Mouse (Mus musculus): ENCODE measurements around the gene Pnkp.

The Pnkp gene

GRCm38 (mm10) chr7:44853065-44853464, 3.9 kb upstream of the Pnkp start:
- no peak for DNase-seq (ENCODE audit: low read depth, low spot score)

- DNase-seq (ENCODE audit: low read depth, low spot score), result no peak
Measured at GRCm38 (mm10) chr7:44853596-44854355, 3.2 kb upstream of the Pnkp start.

- peak; percentile 90 for DNase-seq (ENCODE audit: low read depth, low spot score)
Measured at GRCm38 (mm10) chr7:44854356-44855031, 2.4 kb upstream of the Pnkp start.

- DNase-seq (ENCODE audit: low read depth, low spot score), result no peak
Measured at GRCm38 (mm10) chr7:44855036-44855435, 1.9 kb upstream of the Pnkp start.

GRCm38 (mm10) chr7:44856265-44856916, 548 bp upstream of the Pnkp start:
- DNase-seq (ENCODE audit: low read depth, low spot score), result no peak

- peak; percentile 88 for DNase-seq (ENCODE audit: low read depth, low spot score)
Measured at GRCm38 (mm10) chr7:44857905-44858304, 966 bp downstream of the Pnkp start.

GRCm38 (mm10) chr7:44859896-44860295, 3.0 kb downstream of the Pnkp start:
- no peak for DNase-seq (ENCODE audit: low read depth, low spot score)

GRCm38 (mm10) chr7:44860576-44861428, 3.9 kb downstream of the Pnkp start:
- peak; percentile 66 for DNase-seq (ENCODE audit: low read depth, low spot score)

- DNase-seq (ENCODE audit: low read depth, low spot score), result no peak
Measured at GRCm38 (mm10) chr7:44861429-44861816, 4.5 kb downstream of the Pnkp start.

GRCm38 (mm10) chr7:44862434-44862833, 5.5 kb downstream of the Pnkp start:
- no peak for DNase-seq (ENCODE audit: low read depth, low spot score)

GRCm38 (mm10) chr7:44863210-44863609, 6.3 kb downstream of the Pnkp start:
- no peak for DNase-seq (ENCODE audit: low read depth, low spot score)

- DNase-seq (ENCODE audit: low read depth, low spot score), result no peak
Measured at GRCm38 (mm10) chr7:44863982-44864494, 7.1 kb downstream of the Pnkp start.

GRCm38 (mm10) chr7:44864595-44865542, 7.9 kb downstream of the Pnkp start:
- no peak for DNase-seq (ENCODE audit: low read depth, low spot score)

GRCm38 (mm10) chr7:44866276-44867009, 9.5 kb downstream of the Pnkp start:
- DNase-seq (ENCODE audit: low read depth, low spot score), result peak; percentile 27

GRCm38 (mm10) chr7:44867010-44867702, 10.2 kb downstream of the Pnkp start:
- DNase-seq (ENCODE audit: low read depth, low spot score), result no peak

GRCm38 (mm10) chr7:44867802-44868201, 10.9 kb downstream of the Pnkp start:
- DNase-seq (ENCODE audit: low read depth, low spot score), result no peak

- DNase-seq (ENCODE audit: low read depth, low spot score), result no peak
Measured at GRCm38 (mm10) chr7:44868465-44868864, 11.5 kb downstream of the Pnkp start.

GRCm38 (mm10) chr7:44868919-44869696, 12.2 kb downstream of the Pnkp start:
- DNase-seq (ENCODE audit: low read depth, low spot score), result peak; percentile 44
